Mouse (Mus musculus) stomach, embryonic 14.5 days (tissue): Measurements from ENCODE around the gene Zdhhc16. TPM values are rescaled to one million over a fixed set of nuclear protein-coding genes. Genes with fewer than 3 reads are reported as not detected.
A peak's percentile ranks its signal among the peaks of the same experiment; 100 is the strongest.

Experiments used
- ATAC-seq: fragments of 200-750 bp; cut with Nextera tagmentation; 2 replicates; pipeline ENCODE4 v1.8.0; 2017; ENCODE audit warnings: low read depth, moderate TSS enrichment; ENCODE audit not compliant: insufficient number of reproducible peaks, insufficient read depth, low FRiP score
- H3K27ac ChIP-seq: fragments of 300-500 bp; sonication (generic); 2 replicates; pipeline ENCODE4 v1.5.1; 2014; ENCODE audit warnings: mild to moderate bottlenecking, low read length, moderate library complexity, mixed read lengths
- H3K27me3 ChIP-seq: fragments of 300-500 bp; sonication (generic); 2 replicates; pipeline ENCODE4 v1.6.1; 2014; ENCODE audit warnings: low read length, control low read depth, mixed read lengths; ENCODE audit not compliant: control insufficient read depth, insufficient read depth
- H3K36me3 ChIP-seq: fragments of 300-500 bp; sonication (generic); 2 replicates; pipeline ENCODE4 v1.6.1; 2014; ENCODE audit warnings: mild to moderate bottlenecking, control low read depth, low read length, moderate library complexity, mixed read lengths; ENCODE audit not compliant: control insufficient read depth, insufficient read depth
- H3K4me1 ChIP-seq: fragments of 300-500 bp; sonication (generic); 2 replicates; pipeline ENCODE4 v1.6.1; 2014; ENCODE audit warnings: low read length, control low read depth, mixed read lengths; ENCODE audit not compliant: control insufficient read depth, insufficient read depth
- H3K4me2 ChIP-seq: fragments of 300-500 bp; sonication (generic); replicated peaks from 2 replicates; pipeline ENCODE4 v1.6.1; 2014; ENCODE audit warnings: low read depth, low read length, control low read depth
- H3K4me3 ChIP-seq: fragments of 300-500 bp; sonication (generic); 2 replicates; pipeline ENCODE4 v1.5.1; 2014; ENCODE audit warnings: low read depth, low read length, control low read depth
- H3K9ac ChIP-seq: fragments of 300-500 bp; sonication (generic); replicated peaks from 2 replicates; pipeline ENCODE4 v1.6.1; 2014; ENCODE audit warnings: low read depth, mild to moderate bottlenecking, control low read depth, low read length, moderate library complexity, mixed read lengths
- H3K9me3 ChIP-seq: fragments of 300-500 bp; sonication (generic); 2 replicates; pipeline ENCODE4 v1.6.1; 2016; ENCODE audit warnings: low read depth, low read length, control low read depth; ENCODE audit not compliant: control insufficient read depth
- WGBS: fragments of 180-500 bp; shearing (Covaris S2); extraction: QIAGEN DNeasy Blood & Tissue Kit; methylation state at CpG from one replicate; pipeline ENCODE4 v1.1.7; 2014; 5-methylcytosine and 5-hydroxymethylcytosine counted together
- polyA plus RNA-seq: library from polyadenylated mRNA; unstranded; fragments of >200 nt; fragmentation: Nextera tagmentation; extraction: Ambion mirVana; gene quantifications from 2 replicates; pipeline ENCODE4 v1.2.1, GENCODE M21; 2014

The Zdhhc16 gene
- 65.8 and 70.1 TPM in 2 replicates for polyA plus RNA-seq

- Histone ChIP-seq H3K27me3 (no peaks in the 10 kb centered on the region), H3K27ac (peak within 1 kb of the TSS; percentile 63; the same call in 1 of the 2 replicates), H3K4me2 (peak within 1 kb of the TSS; percentile 92), H3K9me3 (no peaks in the 10 kb centered on the region), H3K36me3 (peaks cover 21% of the 10 kb centered on the region), H3K4me1 (peaks cover 15% of the 10 kb centered on the region), H3K4me3 (peak within 1 kb of the TSS; percentile 96), H3K9ac (peak within 1 kb of the TSS; percentile 69)
- peak; percentile 100 for ATAC-seq
- under 1% methylated on average over 47 of the region's 47 CpGs for WGBS
Measured at GRCm38 (mm10) chr19:41933179-41934086, at the start of gene Zdhhc16, which contains the start of gene Exosc1. Gene Zdhhc16, plus strand, starts transcription at chr19:41933480. Gene Exosc1, minus strand, starts transcription at chr19:41933423.

GRCm38 (mm10) chr19:41883882-41884281 lies 49.4 kb upstream of the Zdhhc16 start:
- Histone ChIP-seq H3K9me3 (no peaks in the 10 kb centered on the region), H3K27ac (no peak overlapping the region), H3K4me1 (no peaks in the 10 kb centered on the region), H3K9ac (no peak overlapping the region), H3K4me3 (no peak overlapping the region), H3K4me2 (no peak overlapping the region), H3K27me3 (no peaks in the 10 kb centered on the region), H3K36me3 (peaks cover 33% of the 10 kb centered on the region)
- 90% methylated on average over 9 of the region's 9 CpGs for WGBS
- no peak for ATAC-seq

GRCm38 (mm10) chr19:41888191-41888590 lies 45.1 kb upstream of the Zdhhc16 start:
- no peak overlapping the region for H3K9ac ChIP-seq
- H3K36me3 ChIP-seq = peaks cover 30% of the 10 kb centered on the region
- H3K4me3 ChIP-seq = no peak overlapping the region
- H3K27me3 ChIP-seq = no peaks in the 10 kb centered on the region
- H3K4me1 ChIP-seq = no peaks in the 10 kb centered on the region
- no peak overlapping the region for H3K27ac ChIP-seq
- no peaks in the 10 kb centered on the region for H3K9me3 ChIP-seq
- H3K4me2 ChIP-seq = no peak overlapping the region
- ATAC-seq = no peak

- H3K4me1 ChIP-seq = peaks cover 6% of the 10 kb centered on the region; the same call in 1 of the 2 replicates
- H3K27ac ChIP-seq = no peak overlapping the region
- no peaks in the 10 kb centered on the region for H3K27me3 ChIP-seq
- ATAC-seq = no peak
- 40% methylated on average over 7 of the region's 7 CpGs for WGBS
- peak overlapping the region; percentile 82 for H3K4me2 ChIP-seq
- no peaks in the 10 kb centered on the region for H3K9me3 ChIP-seq
- H3K36me3 ChIP-seq = peaks cover 5% of the 10 kb centered on the region; the same call in 1 of the 2 replicates
- peak overlapping the region; percentile 71 for H3K4me3 ChIP-seq
- H3K9ac ChIP-seq = peak overlapping the region; percentile 22; the same call in 1 of the 2 replicates
Measured at GRCm38 (mm10) chr19:41894959-41895358, 38.3 kb upstream of the Zdhhc16 start.

GRCm38 (mm10) chr19:41895460-41896318 lies 37.6 kb upstream of the Zdhhc16 start, which contains the start of gene Rrp12:
Gene Rrp12, minus strand, starts transcription at chr19:41896173.
- Histone ChIP-seq H3K9me3 (no peaks in the 10 kb centered on the region), H3K27me3 (no peaks in the 10 kb centered on the region), H3K4me1 (peaks cover 6% of the 10 kb centered on the region; the same call in 1 of the 2 replicates), H3K9ac (peak within 1 kb of the TSS; percentile 22), H3K4me2 (peak within 1 kb of the TSS; percentile 82), H3K36me3 (peaks cover 5% of the 10 kb centered on the region; the same call in 1 of the 2 replicates), H3K27ac (no peak within 1 kb of the TSS), H3K4me3 (peak within 1 kb of the TSS; percentile 71)
- under 1% methylated on average over 46 of the region's 46 CpGs for WGBS
- peak; percentile 94 for ATAC-seq

- H3K4me2 ChIP-seq = peak overlapping the region; percentile 82
- H3K27ac ChIP-seq = no peak overlapping the region
- H3K9ac ChIP-seq = no peak overlapping the region
- peaks cover 5% of the 10 kb centered on the region; the same call in 1 of the 2 replicates for H3K36me3 ChIP-seq
- peak; percentile 51; the same call in 1 of the 2 replicates for ATAC-seq
- H3K27me3 ChIP-seq = no peaks in the 10 kb centered on the region
- H3K4me1 ChIP-seq = peaks cover 6% of the 10 kb centered on the region; the same call in 1 of the 2 replicates
- H3K9me3 ChIP-seq = no peaks in the 10 kb centered on the region
- WGBS = 14% methylated on average over 18 of the region's 18 CpGs
- H3K4me3 ChIP-seq = peak overlapping the region; percentile 71
Measured at GRCm38 (mm10) chr19:41896319-41896711, 37.0 kb upstream of the Zdhhc16 start.

GRCm38 (mm10) chr19:41898860-41899259 lies 34.4 kb upstream of the Zdhhc16 start:
- WGBS = 46% methylated on average over 4 of the region's 4 CpGs

More at GRCm38 (mm10) chr19:41898860-41899259, 34.4 kb upstream of the Zdhhc16 start:
- Histone ChIP-seq H3K36me3 (no peaks in the 10 kb centered on the region), H3K9me3 (no peaks in the 10 kb centered on the region), H3K4me2 (no peak overlapping the region), H3K4me1 (peaks cover 8% of the 10 kb centered on the region), H3K4me3 (no peak overlapping the region), H3K9ac (no peak overlapping the region), H3K27me3 (no peaks in the 10 kb centered on the region), H3K27ac (no peak overlapping the region)
- no peak for ATAC-seq
